Mouse (Mus musculus) cerebellum, adult 2 months (tissue): ENCODE measurements around the gene Sardh.

Experiments
- CTCF ChIP-seq: fragments of 200-500 bp; IDR thresholded peaks from 2 replicates; pipeline ENCODE4 v1.5.1; 2011; ENCODE audit warnings: low read depth, mild to moderate bottlenecking, control low read depth, low read length, moderate library complexity, borderline replicate concordance; ENCODE audit not compliant: insufficient read depth
- POLR2A ChIP-seq: fragments of 200-500 bp; IDR thresholded peaks from 2 replicates; pipeline ENCODE4 v1.6.1; 2011; ENCODE audit warnings: low read length, control low read depth, borderline replicate concordance; ENCODE audit not compliant: insufficient read depth

GRCm38 (mm10) chr2:27198551-27199246 is 49.4 kb downstream of the Sardh start:
- TF ChIP-seq CTCF (no peak), POLR2A (no peak)
